Mouse (Mus musculus): ENCODE results near the gene Skap1.

- TF ChIP-seq CTCF (IDR thresholded peaks at IDR 0.05; ENCODE audit: low read depth, low read length) (no peak), POLR2A (IDR thresholded peaks at IDR 0.05; ENCODE audit: insufficient read depth, low read length) (no peak), EP300 (IDR thresholded peaks at IDR 0.05; ENCODE audit: insufficient read depth, low read depth, low read length) (no peak)
These were observed 82.0 kb downstream of the Skap1 start for GRCm38 (mm10) chr11:96546428-96546827.

Data from ES-Bruce4 (cell line).